Mouse (Mus musculus) kidney, postnatal 0 days (tissue): ENCODE results near the gene Ralgps1. TPM values are rescaled to one million over a fixed set of nuclear protein-coding genes. Genes with fewer than 3 reads are reported as not detected.
A peak's percentile ranks its signal among the peaks of the same experiment; 100 is the strongest.

Source experiments
- ATAC-seq: fragments of 200-750 bp; cut with Nextera tagmentation; replicated peaks from 2 replicates; pipeline ENCODE4 v1.8.0; 2017; ENCODE audit warnings: low read depth, moderate number of reproducible peaks, moderate TSS enrichment, moderate library complexity; ENCODE audit not compliant: low FRiP score
- DNase-seq: peaks from one replicate; pipeline ENCODE4 v3.0.0-alpha.2; 2016; ENCODE audit warnings: low spot score
- H3K27ac ChIP-seq: fragments of 300-500 bp; sonication (generic); 2 replicates; pipeline ENCODE4 v1.5.1; 2014; ENCODE audit warnings: mild to moderate bottlenecking
- H3K27me3 ChIP-seq: fragments of 300-500 bp; sonication (generic); 2 replicates; pipeline ENCODE4 v1.6.1; 2014; ENCODE audit warnings: low read length, mixed read lengths; ENCODE audit not compliant: insufficient read depth
- H3K36me3 ChIP-seq: fragments of 300-500 bp; sonication (generic); 2 replicates; pipeline ENCODE4 v1.6.1; 2014; ENCODE audit warnings: low read length, mixed read lengths; ENCODE audit not compliant: insufficient read depth
- H3K4me1 ChIP-seq: fragments of 300-500 bp; sonication (generic); replicated peaks from 2 replicates; pipeline ENCODE4 v1.6.1; 2014; ENCODE audit warnings: antibody characterized with exemption, low read length, mixed read lengths; ENCODE audit not compliant: insufficient read depth
- H3K4me2 ChIP-seq: fragments of 300-500 bp; sonication (generic); 2 replicates; pipeline ENCODE4 v1.6.1; 2014; ENCODE audit warnings: mild to moderate bottlenecking, low read length, moderate library complexity, mixed read lengths
- H3K4me3 ChIP-seq: fragments of 300-500 bp; sonication (generic); replicated peaks from 2 replicates; pipeline ENCODE4 v1.5.1; 2014; ENCODE audit warnings: low read depth, low read length
- H3K9ac ChIP-seq: fragments of 300-500 bp; sonication (generic); 2 replicates; pipeline ENCODE4 v1.6.1; 2014; ENCODE audit warnings: low read depth, low read length
- H3K9me3 ChIP-seq: fragments of 300-500 bp; sonication (generic); replicated peaks from 2 replicates; pipeline ENCODE4 v1.6.1; 2016; ENCODE audit warnings: low read length, inconsistent platforms, mixed read lengths
- CTCF ChIP-seq: IDR thresholded peaks from 2 replicates; pipeline ENCODE4 v1.5.1; 2016; ENCODE audit warnings: antibody characterized with exemption, low read depth, mild to moderate bottlenecking, moderate library complexity
- WGBS: fragments of 180-500 bp; shearing (Covaris S2); extraction: QIAGEN DNeasy Blood & Tissue Kit; methylation state at CpG from one replicate; pipeline ENCODE4 v1.1.7; 2014; 5-methylcytosine and 5-hydroxymethylcytosine counted together
- polyA plus RNA-seq: library from polyadenylated mRNA; unstranded; fragments of >200 nt; fragmentation: Nextera tagmentation; extraction: Ambion mirVana; gene quantifications from 2 replicates; pipeline ENCODE4 v1.2.1, GENCODE M21; 2015

Gene Ralgps1
- polyA plus RNA-seq, 1 experiment from 2014 or later: 3.1 TPM

DNA sequence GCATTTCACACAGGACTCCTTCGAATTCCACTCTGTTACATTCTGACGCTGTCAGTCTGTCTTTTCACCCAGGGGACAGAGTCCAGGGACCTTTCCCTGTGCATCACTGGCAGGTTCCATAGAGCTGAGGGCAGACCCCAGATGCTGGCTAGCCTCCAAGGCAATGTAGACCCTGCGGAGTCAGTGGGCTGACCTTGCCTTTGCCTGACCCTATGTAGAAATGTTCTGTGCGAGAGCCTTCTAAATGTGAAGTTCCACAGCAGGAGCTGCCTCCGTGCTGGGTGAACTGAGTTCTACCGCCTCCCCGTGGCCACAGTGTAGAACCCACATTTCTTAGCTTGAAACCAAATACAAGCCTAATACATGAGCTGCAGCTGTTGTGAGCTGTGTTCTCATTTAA is 30.9 kb upstream of the Ralgps1 start:
- Histone ChIP-seq H3K4me1 (no peaks in the 10 kb centered on the region), H3K27ac (no peak overlapping the region), H3K9ac (no peak overlapping the region), H3K9me3 (no peaks in the 10 kb centered on the region), H3K36me3 (0 out of 2 replicates have a peak, but pooled peaks cover 4% of the 10 kb centered on the region), H3K4me2 (no peak overlapping the region), H3K4me3 (no peak overlapping the region), H3K27me3 (no peaks in the 10 kb centered on the region)
- WGBS: 24% methylated on average over 7 of the region's 7 CpGs
- ATAC-seq (peak; percentile 26; the same call in 1 of the 2 replicates), DNase-seq (peak; percentile 77)
- peak; percentile 83 for TF ChIP-seq CTCF

DNA sequence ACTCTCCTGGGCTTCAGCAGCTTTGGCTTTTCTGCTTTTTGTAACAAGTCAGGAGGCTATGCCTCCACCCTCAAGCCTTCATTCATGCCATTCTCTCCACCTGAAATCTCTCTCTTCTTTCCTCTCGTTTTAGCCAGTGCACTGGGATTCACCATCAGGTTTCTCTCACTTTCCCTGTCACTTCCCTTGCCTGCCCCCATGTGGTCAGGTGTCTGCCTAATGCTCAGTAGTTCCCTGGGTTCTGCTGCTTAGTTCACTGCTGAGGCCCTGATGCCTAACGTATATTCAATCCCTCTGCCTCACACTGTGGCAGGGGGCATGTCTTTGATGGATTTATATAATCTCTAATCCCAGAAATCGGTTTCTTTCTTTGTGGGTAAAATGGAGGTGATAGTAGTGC is 29.9 kb upstream of the Ralgps1 start:
- no peaks in the 10 kb centered on the region for H3K9me3 ChIP-seq
- no peaks in the 10 kb centered on the region for H3K36me3 ChIP-seq
- no peak overlapping the region for H3K4me2 ChIP-seq
- TF ChIP-seq CTCF: peak; percentile 61
- H3K27ac ChIP-seq: no peak overlapping the region
- no peaks in the 10 kb centered on the region for H3K4me1 ChIP-seq
- no peaks in the 10 kb centered on the region for H3K27me3 ChIP-seq
- DNase-seq (no peak), ATAC-seq (no peak)
- WGBS: 32% methylated on average over 3 of the region's 3 CpGs
- H3K9ac ChIP-seq: no peak overlapping the region
- no peak overlapping the region for H3K4me3 ChIP-seq

DNA sequence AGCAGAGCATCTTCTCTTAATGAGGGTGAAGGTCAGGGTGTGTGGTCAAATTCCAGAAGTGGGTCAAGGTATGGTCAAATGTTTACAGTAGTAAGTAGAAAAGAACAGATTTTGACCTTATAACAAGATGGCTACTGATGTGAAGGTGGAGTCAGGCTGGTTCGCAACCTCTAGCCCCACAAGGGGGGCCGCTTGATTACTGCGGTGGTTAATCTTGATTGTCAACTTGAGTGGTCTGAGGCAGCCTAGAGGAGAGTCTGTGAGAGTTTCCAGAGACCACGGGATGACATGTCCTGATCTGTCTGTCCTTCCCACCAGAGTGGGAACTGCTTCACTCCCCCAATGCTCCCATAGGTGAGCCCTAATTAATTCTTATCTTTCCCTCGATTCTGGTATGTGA is 29.3 kb upstream of the Ralgps1 start:
- no peak for DNase-seq
- WGBS: 69% methylated on average over 5 of the region's 5 CpGs
- ATAC-seq: no peak
- no peaks in the 10 kb centered on the region for H3K27me3 ChIP-seq
- no peak for TF ChIP-seq CTCF
- H3K4me2 ChIP-seq: no peak overlapping the region
- no peaks in the 10 kb centered on the region for H3K36me3 ChIP-seq
- H3K4me1 ChIP-seq: no peaks in the 10 kb centered on the region
- no peak overlapping the region for H3K9ac ChIP-seq
- no peak overlapping the region for H3K27ac ChIP-seq
- no peak overlapping the region for H3K4me3 ChIP-seq
- no peaks in the 10 kb centered on the region for H3K9me3 ChIP-seq

DNA sequence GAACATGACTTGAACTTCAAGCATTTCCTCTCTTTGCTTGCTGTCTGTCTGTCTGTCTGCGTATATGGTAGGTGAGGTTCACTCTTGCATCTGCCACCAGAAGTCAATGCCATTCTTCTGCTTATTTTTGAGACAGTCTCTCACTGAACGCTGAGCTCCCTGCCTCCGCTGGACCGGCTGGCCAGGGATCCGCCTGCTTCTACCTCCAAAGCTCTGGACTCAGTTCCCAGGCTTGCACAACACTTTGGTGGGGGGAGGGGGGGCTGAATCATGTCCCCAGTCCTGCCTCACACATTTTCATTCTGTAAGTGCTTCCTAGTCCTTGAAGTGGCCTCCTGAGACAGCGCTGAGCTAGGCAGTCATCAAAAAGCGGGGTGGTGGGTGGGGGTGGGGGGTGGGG is 27.8 kb upstream of the Ralgps1 start:
- ATAC-seq: no peak
- DNase-seq: no peak
- no peaks in the 10 kb centered on the region for H3K27me3 ChIP-seq
- H3K9ac ChIP-seq: no peak overlapping the region
- TF ChIP-seq CTCF: no peak
- H3K36me3 ChIP-seq: no peaks in the 10 kb centered on the region
- H3K9me3 ChIP-seq: no peaks in the 10 kb centered on the region
- H3K27ac ChIP-seq: no peak overlapping the region
- 75% methylated on average over 7 of the region's 7 CpGs for WGBS
- H3K4me3 ChIP-seq: no peak overlapping the region
- no peaks in the 10 kb centered on the region for H3K4me1 ChIP-seq
- H3K4me2 ChIP-seq: no peak overlapping the region

DNA sequence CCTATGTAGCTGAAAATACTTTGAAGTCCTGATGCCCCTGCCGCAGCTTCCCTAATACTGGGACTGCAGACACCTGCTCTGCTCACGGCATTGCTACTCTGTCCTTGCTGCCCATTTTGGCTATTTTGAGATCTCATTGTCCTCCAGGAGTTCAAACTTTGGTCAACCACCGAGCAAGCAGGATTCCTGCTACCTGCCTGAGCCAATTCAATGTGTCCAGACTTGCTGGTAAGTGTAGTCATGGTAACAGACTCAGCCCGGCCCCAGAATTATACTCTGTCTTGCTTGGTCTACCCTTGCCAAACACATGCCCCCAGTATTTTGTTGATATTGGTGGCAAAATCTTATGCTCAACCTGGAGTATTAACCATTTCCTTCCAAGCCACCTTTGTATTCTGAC is 25.8 kb upstream of the Ralgps1 start:
- no peak for TF ChIP-seq CTCF
- 77% methylated on average over 4 of the region's 4 CpGs for WGBS
- Histone ChIP-seq H3K27ac (no peak overlapping the region), H3K9me3 (no peaks in the 10 kb centered on the region), H3K4me3 (no peak overlapping the region), H3K4me2 (no peak overlapping the region), H3K4me1 (no peaks in the 10 kb centered on the region), H3K9ac (no peak overlapping the region), H3K36me3 (no peaks in the 10 kb centered on the region), H3K27me3 (no peaks in the 10 kb centered on the region)
- no peak for DNase-seq
- ATAC-seq: no peak

DNA sequence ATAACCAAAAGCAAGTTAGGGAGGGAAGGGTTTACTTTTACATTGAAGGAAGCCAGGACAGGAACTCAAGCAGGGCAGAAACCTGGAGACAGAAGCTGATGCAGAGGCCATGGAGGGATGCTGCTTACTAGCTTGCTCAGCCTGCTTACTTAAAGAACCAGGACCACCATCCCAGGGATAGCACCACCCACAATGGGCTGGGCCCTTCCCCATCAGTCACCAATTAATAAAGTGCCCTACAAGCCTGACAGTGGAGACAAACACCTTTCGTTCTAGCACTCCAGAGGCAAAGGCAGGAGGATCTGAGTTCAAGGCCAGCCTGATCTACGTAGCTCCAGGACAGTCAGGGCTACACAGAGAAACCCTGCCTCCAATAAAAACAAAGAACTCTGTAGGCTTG is 23.8 kb upstream of the Ralgps1 start:
- Histone ChIP-seq H3K4me2 (no peak overlapping the region), H3K36me3 (no peaks in the 10 kb centered on the region), H3K27me3 (no peaks in the 10 kb centered on the region), H3K4me3 (no peak overlapping the region), H3K4me1 (no peaks in the 10 kb centered on the region), H3K27ac (no peak overlapping the region), H3K9ac (no peak overlapping the region), H3K9me3 (no peaks in the 10 kb centered on the region)
- WGBS: 81% methylated on average over 2 of the region's 2 CpGs
- no peak for TF ChIP-seq CTCF
- ATAC-seq: no peak
- DNase-seq: no peak

DNA sequence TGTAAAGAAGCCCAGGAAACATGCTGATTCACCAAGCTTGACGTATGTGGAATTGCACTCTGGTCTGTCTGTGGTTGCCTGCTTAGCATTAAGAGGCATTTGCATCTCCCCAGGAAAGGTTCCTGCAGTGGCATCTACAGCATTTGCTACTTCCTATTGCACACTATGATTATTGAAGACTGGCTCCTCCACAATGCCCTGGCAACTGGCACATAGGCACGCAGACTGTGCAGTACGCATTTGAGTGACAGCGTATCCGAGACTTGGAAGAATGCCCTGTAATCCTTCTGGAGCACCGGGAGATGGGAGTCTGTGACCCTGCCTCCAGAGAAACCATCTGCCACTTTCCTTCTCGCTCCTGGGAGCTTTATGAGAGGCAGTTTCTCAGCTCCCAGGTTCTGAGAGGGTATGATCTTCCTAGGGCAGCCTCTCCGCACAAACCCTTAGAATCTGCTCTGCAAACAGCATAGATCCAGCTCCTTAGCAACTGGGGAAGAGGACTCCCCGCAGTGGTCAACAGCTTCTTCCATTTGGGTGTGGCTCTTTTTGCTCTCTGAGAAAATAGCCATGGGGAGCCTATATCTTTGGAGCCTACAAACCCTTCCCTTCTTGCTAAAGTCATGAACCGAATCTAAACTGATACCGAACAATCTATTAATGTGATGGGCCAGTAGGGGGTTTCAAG is 22.8 kb upstream of the Ralgps1 start:
- 82% methylated on average over 11 of the region's 11 CpGs for WGBS

More for the DNA sequence above, 22.8 kb upstream of the Ralgps1 start:
- H3K4me1 ChIP-seq: no peaks in the 10 kb centered on the region
- H3K9ac ChIP-seq: no peak overlapping the region
- H3K36me3 ChIP-seq: no peaks in the 10 kb centered on the region
- no peak for ATAC-seq
- H3K4me2 ChIP-seq: no peak overlapping the region
- no peak overlapping the region for H3K4me3 ChIP-seq
- H3K27ac ChIP-seq: no peak overlapping the region
- no peaks in the 10 kb centered on the region for H3K9me3 ChIP-seq
- no peak for TF ChIP-seq CTCF
- no peak for DNase-seq
- H3K27me3 ChIP-seq: no peaks in the 10 kb centered on the region
